10 mouse cellular contexts compared by ENCODE assay signal in genomic region chr7:18872014-18872802, GRCm38 (mm10). TPM values are rescaled to one million over a fixed set of nuclear protein-coding genes. Genes with fewer than 3 reads are reported as not detected.
DNase-seq lines count a peak whose midpoint lies in the region; ATAC-seq and TF ChIP-seq lines count a peak whose summit lies in the region.
"Had no signal": no experiment of that assay in that cellular context is flagged by ENCODE, and none has a peak within 500 bp of the region (broad histone marks: within the 10 kb centered on the region; RNA-seq: fewer than 3 reads in every experiment).

No protein-coding gene starts in this region.

- no peak for TF ChIP-seq POLR2A in olfactory bulb, adult 2 months (IDR thresholded peaks at IDR 0.05; ENCODE audit: insufficient read depth, low read depth, low read length)

- no peak overlapping the region for H3K9ac ChIP-seq in lung, embryonic 14.5 days
- peak overlapping the region; percentile 50 for H3K9ac ChIP-seq in forebrain, embryonic 15.5 days (replicated peaks)
- H3K9ac ChIP-seq in limb, embryonic 12.5 days (replicated peaks): peak overlapping the region; percentile 13; the same call in 1 of the 2 replicates

- H3K4me1 ChIP-seq in lung, embryonic 14.5 days (ENCODE audit: insufficient read depth): no peaks in the 10 kb centered on the region
- peaks cover 6% of the 10 kb centered on the region for H3K4me1 ChIP-seq in forebrain, embryonic 15.5 days
- H3K4me1 ChIP-seq in limb, embryonic 12.5 days (replicated peaks): no peaks in the 10 kb centered on the region
- H3K4me1 ChIP-seq in olfactory bulb, adult 2 months (ENCODE audit: control insufficient read depth, insufficient read depth, low read length): peaks cover 4% of the 10 kb centered on the region; the same call in 1 of the 2 replicates

- H3K4me2 ChIP-seq in lung, embryonic 14.5 days: peak overlapping the region; percentile 69
- peak overlapping the region; percentile 94 for H3K4me2 ChIP-seq in forebrain, embryonic 15.5 days (replicated peaks)
- peak overlapping the region; percentile 58 for H3K4me2 ChIP-seq in limb, embryonic 12.5 days

- no peak overlapping the region for H3K27ac ChIP-seq in lung, embryonic 14.5 days (ENCODE audit: low read depth)
- no peak overlapping the region for H3K27ac ChIP-seq in forebrain, embryonic 15.5 days (replicated peaks)
- no peak overlapping the region for H3K27ac ChIP-seq in limb, embryonic 12.5 days
- no peak overlapping the region for H3K27ac ChIP-seq in olfactory bulb, adult 2 months (ENCODE audit: insufficient read depth, low read depth, low read length)

- TF ChIP-seq CTCF in lung, embryonic 14.5 days (IDR thresholded peaks at IDR 0.05; ENCODE audit: low read depth): no peak
- no peak for TF ChIP-seq CTCF in olfactory bulb, adult 2 months (IDR thresholded peaks at IDR 0.05; ENCODE audit: insufficient read depth, low read depth, low read length)

- 24% methylated on average over 14 of the region's 14 CpGs for WGBS in lung, embryonic 14.5 days
- WGBS in forebrain, embryonic 15.5 days: 35% methylated on average over 13 of the region's 14 CpGs
- WGBS in limb, embryonic 12.5 days: 20% methylated on average over 13 of the region's 14 CpGs
- 27% methylated on average over 13 of the region's 14 CpGs for WGBS in olfactory bulb, adult 2 months

- peak; percentile 42; the same call in 1 of the 2 replicates for ATAC-seq in lung, embryonic 14.5 days (ENCODE audit: insufficient read depth)
- peak; percentile 62 for ATAC-seq in forebrain, embryonic 15.5 days (replicated peaks)
- peak; percentile 45; the same call in 1 of the 2 replicates for ATAC-seq in limb, embryonic 12.5 days (ENCODE audit: insufficient number of reproducible peaks, insufficient read depth, low FRiP score, low TSS enrichment, low read depth)

- no peaks in the 10 kb centered on the region for H3K9me3 ChIP-seq in lung, embryonic 14.5 days (ENCODE audit: low read depth, low read length)
- H3K9me3 ChIP-seq in forebrain, embryonic 15.5 days: peaks cover 4% of the 10 kb centered on the region; the same call in 1 of the 2 replicates
- no peaks in the 10 kb centered on the region; the same call in 1 of the 2 replicates for H3K9me3 ChIP-seq in limb, embryonic 12.5 days

- no peaks in the 10 kb centered on the region for H3K36me3 ChIP-seq in lung, embryonic 14.5 days (ENCODE audit: insufficient read depth)
- no peaks in the 10 kb centered on the region for H3K36me3 ChIP-seq in forebrain, embryonic 15.5 days
- no peaks in the 10 kb centered on the region for H3K36me3 ChIP-seq in limb, embryonic 12.5 days

- DNase-seq in lung, embryonic 14.5 days: peak; percentile 40
- no peak for DNase-seq in lung, postnatal 4 days
- DNase-seq in right cerebral cortex, adult 2 months (ENCODE audit: low spot score in 2 of 2): no peak
- DNase-seq in left cerebral cortex, adult 18-20 months (ENCODE audit: low spot score in 2 of 2): no peak
- DNase-seq in Muller cell, postnatal 12 days (ENCODE audit: inconsistent ontology term): no peak

- H3K27me3 ChIP-seq in lung, embryonic 14.5 days (ENCODE audit: insufficient read depth, low read length): no peaks in the 10 kb centered on the region
- H3K27me3 ChIP-seq in forebrain, embryonic 15.5 days: no peaks in the 10 kb centered on the region
- no peaks in the 10 kb centered on the region for H3K27me3 ChIP-seq in limb, embryonic 12.5 days

- peak overlapping the region; percentile 34 for H3K4me3 ChIP-seq in lung, embryonic 14.5 days (ENCODE audit: low read depth, low read length)
- peak overlapping the region; percentile 46 for H3K4me3 ChIP-seq in forebrain, embryonic 15.5 days
- peak overlapping the region; percentile 35 for H3K4me3 ChIP-seq in limb, embryonic 12.5 days (replicated peaks)
- peak overlapping the region; percentile 49 for H3K4me3 ChIP-seq in olfactory bulb, adult 2 months (ENCODE audit: insufficient read depth, low read depth, low read length)

RNA-seq across cellular contexts. Expression of gene Pglyrp1, which starts 1.1 kb away (rescaled TPM):
- 2.5 and 2.6 TPM in 2 replicates for polyA plus RNA-seq in lung, embryonic 14.5 days (2014; fragmentation: Nextera tagmentation; extraction: Ambion mirVana)
- polyA plus RNA-seq in forebrain, embryonic 15.5 days (2015; fragmentation: Nextera tagmentation; extraction: Ambion mirVana): 18.2 and 19.2 TPM in 2 replicates
- 0.44 and 0.60 TPM in 2 replicates for polyA plus RNA-seq in limb, embryonic 12.5 days (2016; fragmentation: Nextera tagmentation; extraction: Ambion mirVana)
- polyA plus RNA-seq in olfactory bulb, adult 2 months (2012; ENCODE audit: insufficient read depth, insufficient read length, low replicate concordance, missing spikeins): not detected in 2 replicates
- total RNA-seq in left cerebral cortex, adult 18-20 months (2021): 10 to 100 TPM in 1 of 2 experiments, 1 to 10 TPM in 1; 9.5 to 19.9 TPM

RNA-seq across cellular contexts. Expression of gene Mill2, which starts 32.4 kb away (rescaled TPM):
- 0.81 and 0.92 TPM in 2 replicates for polyA plus RNA-seq in lung, embryonic 14.5 days (2014; fragmentation: Nextera tagmentation; extraction: Ambion mirVana)
- 0.13 and 0.29 TPM in 2 replicates for polyA plus RNA-seq in forebrain, embryonic 15.5 days (2015; fragmentation: Nextera tagmentation; extraction: Ambion mirVana)
- polyA plus RNA-seq in limb, embryonic 12.5 days (2016; fragmentation: Nextera tagmentation; extraction: Ambion mirVana): not detected in 2 replicates
- polyA plus RNA-seq in olfactory bulb, adult 2 months (2012; ENCODE audit: insufficient read depth, insufficient read length, low replicate concordance, missing spikeins): not detected in 2 replicates
- 1 to 10 TPM; 2.3 to 3.0 TPM for total RNA-seq in left cerebral cortex, adult 18-20 months (2021)
- total RNA-seq: neutrophil, adult 5-6 weeks had no signal

RNA-seq across cellular contexts. Expression of gene Ccdc61, which starts 38.0 kb away (rescaled TPM):
- polyA plus RNA-seq in lung, embryonic 14.5 days (2014; fragmentation: Nextera tagmentation; extraction: Ambion mirVana): 20.4 and 24.7 TPM in 2 replicates
- polyA plus RNA-seq in forebrain, embryonic 15.5 days (2015; fragmentation: Nextera tagmentation; extraction: Ambion mirVana): 26.5 and 27.9 TPM in 2 replicates
- polyA plus RNA-seq in limb, embryonic 12.5 days (2016; fragmentation: Nextera tagmentation; extraction: Ambion mirVana): 39.9 and 45.3 TPM in 2 replicates
- polyA plus RNA-seq in olfactory bulb, adult 2 months (2012; ENCODE audit: insufficient read depth, insufficient read length, low replicate concordance, missing spikeins): not detected in 2 replicates
- total RNA-seq in left cerebral cortex, adult 18-20 months (2021): 10 to 100 TPM; 10.5 to 12.6 TPM

RNA-seq across cellular contexts. Expression of gene Psg17, which starts 50.8 kb away (rescaled TPM):
- 0.08 TPM in 1 of 2 replicates, not detected in the other for polyA plus RNA-seq in lung, embryonic 14.5 days (2014; fragmentation: Nextera tagmentation; extraction: Ambion mirVana)
- polyA plus RNA-seq in forebrain, embryonic 15.5 days (2015; fragmentation: Nextera tagmentation; extraction: Ambion mirVana): not detected in 2 replicates
- polyA plus RNA-seq in limb, embryonic 12.5 days (2016; fragmentation: Nextera tagmentation; extraction: Ambion mirVana): 0.10 TPM in 1 of 2 replicates, not detected in the other
- not detected in 2 replicates for polyA plus RNA-seq in olfactory bulb, adult 2 months (2012; ENCODE audit: insufficient read depth, insufficient read length, low replicate concordance, missing spikeins)
- total RNA-seq in left cerebral cortex, adult 18-20 months (2021): not detected
- total RNA-seq: hematopoietic stem cell, adult 5-6 weeks; neutrophil, adult 5-6 weeks had no signal

RNA-seq across cellular contexts. Expression of gene Nova2, which starts 53.5 kb away (rescaled TPM):
- polyA plus RNA-seq in lung, embryonic 14.5 days (2014; fragmentation: Nextera tagmentation; extraction: Ambion mirVana): 1.2 TPM in 2 replicates
- polyA plus RNA-seq in forebrain, embryonic 15.5 days (2015; fragmentation: Nextera tagmentation; extraction: Ambion mirVana): 17.6 and 18.0 TPM in 2 replicates
- 0.31 and 0.33 TPM in 2 replicates for polyA plus RNA-seq in limb, embryonic 12.5 days (2016; fragmentation: Nextera tagmentation; extraction: Ambion mirVana)
- polyA plus RNA-seq in olfactory bulb, adult 2 months (2012; ENCODE audit: insufficient read depth, insufficient read length, low replicate concordance, missing spikeins): not detected in 2 replicates
- total RNA-seq in left cerebral cortex, adult 18-20 months (2021): 10 to 100 TPM; 69.9 to 70.1 TPM
- total RNA-seq: neutrophil, adult 5-6 weeks had no signal

Comparison
In these comparisons a context has a peak if more than half of its experiments do, and no peak if none do; other contexts are left out.
1. RNA of gene Ccdc61, which starts 38.0 kb away (polyA plus RNA-seq): 39.9 to 45.3 TPM in limb, embryonic 12.5 days, 26.5 to 27.9 TPM in forebrain, embryonic 15.5 days and 20.4 to 24.7 TPM in lung, embryonic 14.5 days; not detected in olfactory bulb, adult 2 months; every median in the first group is over 10 times any median in the second.
2. Peak in every context shown above with its lines, with median percentiles within 50 percentile points of each other: ATAC-seq, H3K4me2 ChIP-seq and H3K4me3 ChIP-seq.